Mouse (Mus musculus): ENCODE measurements at regions not wholly inside any gene's neighbourhood (a gene's known extent, or its start where the extent isn't known, plus 50 kb on each side); places are given as distances from the start of the nearest gene placed in this dataset.
"Not testable (repeated sequence)": the region's sequence is repeated elsewhere in the genome, so short reads cannot be mapped to it uniquely, and the experiment has no call there.

DNA sequence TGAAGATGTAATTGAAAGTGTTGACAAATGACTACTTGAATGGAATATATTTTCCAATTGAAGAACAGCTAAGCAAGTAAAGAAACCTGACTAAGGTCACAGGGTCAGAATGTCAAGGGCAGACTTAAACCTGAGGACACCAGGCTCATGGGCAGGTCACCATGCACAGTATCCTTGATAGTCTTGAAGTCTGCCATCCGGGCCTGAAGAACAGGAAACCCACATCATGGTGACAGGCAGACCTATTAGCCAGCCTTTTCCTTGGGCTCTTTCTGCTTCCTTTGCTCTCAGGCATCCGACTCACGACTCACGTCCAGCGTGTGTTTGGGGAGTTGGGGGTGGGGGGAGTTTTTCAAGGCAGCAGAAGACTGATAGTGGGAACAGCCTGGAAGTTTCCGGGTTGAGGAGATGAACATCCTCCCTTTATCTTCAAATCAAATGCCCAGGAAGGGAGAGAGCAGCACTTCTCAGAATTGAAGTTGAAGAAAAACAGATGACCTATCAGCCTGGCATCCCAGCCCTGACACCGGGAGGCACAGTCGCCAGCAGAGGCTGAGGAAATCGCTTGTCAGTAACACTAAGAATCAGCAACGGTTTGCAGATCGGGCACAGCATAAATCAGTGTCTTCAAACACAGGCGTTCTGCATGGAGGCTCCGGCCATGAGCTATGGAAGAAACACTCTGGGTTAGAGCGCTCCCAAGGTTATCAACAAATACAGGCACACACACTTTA lies 163.5 kb downstream of the Opa1 start:
- peak; percentile 71 for DNase-seq (ENCODE audit: inconsistent ontology term)

DNA sequence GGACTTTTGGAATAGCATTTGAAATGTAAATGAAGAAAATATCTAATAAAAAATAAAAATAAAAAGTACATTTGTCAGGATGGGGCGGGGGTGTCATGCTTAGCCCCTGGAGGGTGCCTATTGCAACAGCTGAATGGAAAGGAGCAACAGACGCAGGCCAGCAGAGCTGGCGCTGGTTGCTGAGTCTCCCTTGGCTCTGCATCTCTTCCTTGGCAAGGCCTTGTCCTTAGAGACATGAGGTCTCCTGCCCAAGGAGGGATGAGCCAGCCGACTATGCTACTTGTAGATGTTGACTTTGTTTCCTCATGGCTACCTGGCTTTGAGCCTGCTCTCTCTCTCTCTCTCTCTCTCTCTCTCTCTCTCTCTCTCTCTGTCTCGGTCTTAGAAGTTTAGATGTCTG lies 166.4 kb downstream of the Opa1 start:
- no peak for DNase-seq (ENCODE audit: inconsistent ontology term)

DNA sequence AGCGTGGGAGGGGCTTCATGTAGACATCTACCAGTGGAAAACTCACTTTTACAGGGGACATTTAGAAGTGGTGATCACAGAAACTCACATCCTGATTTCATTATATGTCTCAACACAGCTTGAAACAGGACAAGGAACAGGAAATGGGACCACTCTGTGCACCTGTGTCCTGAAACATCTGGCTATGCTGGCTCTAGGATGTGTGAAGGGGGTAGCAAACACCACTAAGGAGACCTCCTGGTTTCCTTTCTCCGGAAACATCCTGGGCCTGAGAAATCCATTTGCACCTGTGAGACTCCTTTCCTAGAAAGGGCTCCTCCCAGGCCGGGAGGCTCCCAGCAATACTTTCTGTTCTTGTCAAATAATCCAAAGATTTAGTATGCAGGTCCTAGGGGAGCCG lies 167.1 kb downstream of the Opa1 start:
- DNase-seq (ENCODE audit: inconsistent ontology term) = no peak

DNA sequence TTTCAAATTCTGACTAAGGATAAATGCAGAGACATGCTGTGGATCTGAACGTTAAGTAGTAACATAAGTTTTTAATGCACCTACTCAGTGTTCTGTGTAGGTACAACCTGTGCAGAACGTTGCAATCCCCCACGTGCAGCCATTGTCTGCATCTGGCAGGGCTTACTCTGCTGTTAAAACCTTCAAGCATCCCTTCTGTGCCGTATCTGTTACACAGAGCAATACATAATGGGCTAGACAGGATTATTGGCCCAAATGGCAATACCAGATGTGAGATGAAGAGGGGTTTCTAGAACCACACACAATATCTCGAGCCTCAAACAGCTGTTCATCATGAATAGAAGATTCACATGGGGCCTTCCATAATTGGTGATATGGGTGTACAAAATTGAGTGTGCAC lies 170.0 kb downstream of the Opa1 start:
- DNase-seq (ENCODE audit: inconsistent ontology term) = no peak

DNA sequence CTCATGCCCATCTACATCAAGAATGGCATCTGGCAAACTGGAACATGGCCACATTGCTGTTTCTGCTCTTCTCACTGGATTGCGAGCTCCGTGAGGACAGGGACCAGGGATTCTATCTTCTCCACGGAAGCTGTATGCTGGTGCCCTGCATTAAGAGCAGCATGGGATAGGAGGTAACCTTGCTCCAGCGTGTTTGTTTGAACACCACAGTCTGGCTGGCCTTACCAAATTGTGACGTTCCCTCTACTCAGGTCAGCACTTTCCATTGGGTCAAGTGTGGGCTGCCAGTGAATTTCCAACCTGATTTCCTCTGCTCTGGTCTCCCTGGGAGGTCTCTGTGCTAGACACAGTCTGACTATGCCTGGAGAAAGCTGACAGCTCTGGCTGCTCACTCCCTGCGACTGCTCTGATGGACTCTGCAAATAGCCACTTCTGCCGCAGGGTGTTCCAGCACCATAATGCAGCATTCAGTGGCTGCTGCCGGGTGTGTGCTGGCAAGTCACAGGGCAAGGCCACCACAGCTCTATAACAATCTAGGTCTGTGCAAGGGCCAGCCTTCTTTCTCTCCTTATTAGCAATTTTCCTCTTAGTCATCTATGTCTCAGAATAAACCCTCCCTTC lies 175.6 kb downstream of the Opa1 start:
- DNase-seq (ENCODE audit: inconsistent ontology term) = peak; percentile 64

DNA sequence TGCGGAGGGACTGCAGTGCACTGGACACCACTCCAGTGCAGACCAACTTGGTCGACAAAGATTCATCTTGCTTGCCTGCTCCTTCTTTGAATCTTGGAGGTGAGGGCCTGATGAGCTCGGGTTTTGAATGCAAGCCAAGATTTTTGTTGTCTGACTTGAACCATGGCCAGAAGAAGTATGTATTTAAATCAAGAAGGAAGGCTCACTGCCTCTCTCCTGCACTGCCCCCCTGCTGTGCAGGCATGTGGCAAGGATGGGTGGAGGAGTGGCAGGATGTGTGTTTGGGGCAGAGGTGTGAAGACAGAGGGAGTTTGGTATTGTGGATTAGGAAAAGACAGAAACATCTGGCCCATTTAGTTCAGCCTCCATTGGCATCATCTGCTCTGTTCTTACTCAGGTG lies 179.1 kb downstream of the Opa1 start:
- no peak for DNase-seq (ENCODE audit: inconsistent ontology term)

DNA sequence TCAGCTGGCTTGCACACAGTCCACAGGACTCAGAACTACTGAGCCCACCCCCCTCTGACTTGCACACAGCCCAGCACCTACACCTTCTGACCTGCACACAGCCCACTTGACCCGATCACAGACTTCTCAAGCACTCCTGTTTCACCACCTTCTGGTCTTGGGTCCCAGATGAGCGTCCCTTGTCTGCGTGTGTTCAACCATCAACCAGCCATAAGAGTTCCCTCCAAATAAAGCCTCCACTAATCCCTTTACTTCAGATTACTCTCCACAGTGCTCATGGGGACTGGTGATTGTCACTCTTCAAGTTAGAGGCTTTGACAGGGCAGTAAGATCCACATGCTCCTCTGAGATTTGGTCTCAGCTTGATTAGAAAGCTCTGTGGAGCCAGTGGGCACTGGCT lies 180.3 kb downstream of the Opa1 start:
- no peak for DNase-seq (ENCODE audit: inconsistent ontology term)

DNA sequence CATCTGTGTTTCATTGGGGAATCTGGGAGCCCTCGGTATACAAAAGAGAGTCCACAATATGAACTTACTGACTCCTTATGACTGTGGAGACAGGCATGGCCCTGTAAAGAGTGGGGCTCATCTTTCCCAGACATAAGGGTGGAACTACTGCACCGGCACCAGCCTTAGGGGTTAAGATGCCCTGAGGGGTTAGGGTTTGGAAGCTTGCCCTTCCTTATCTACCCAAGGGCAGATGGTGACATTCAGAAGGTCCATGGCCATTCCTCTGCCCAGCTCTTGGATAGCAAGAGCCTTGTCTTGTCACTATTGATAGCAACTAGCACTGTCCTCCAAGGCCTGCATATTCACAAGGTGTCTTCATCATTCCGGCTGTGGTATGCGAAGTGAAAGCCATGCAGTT lies 181.5 kb downstream of the Opa1 start:
- DNase-seq (ENCODE audit: inconsistent ontology term) = no peak

DNA sequence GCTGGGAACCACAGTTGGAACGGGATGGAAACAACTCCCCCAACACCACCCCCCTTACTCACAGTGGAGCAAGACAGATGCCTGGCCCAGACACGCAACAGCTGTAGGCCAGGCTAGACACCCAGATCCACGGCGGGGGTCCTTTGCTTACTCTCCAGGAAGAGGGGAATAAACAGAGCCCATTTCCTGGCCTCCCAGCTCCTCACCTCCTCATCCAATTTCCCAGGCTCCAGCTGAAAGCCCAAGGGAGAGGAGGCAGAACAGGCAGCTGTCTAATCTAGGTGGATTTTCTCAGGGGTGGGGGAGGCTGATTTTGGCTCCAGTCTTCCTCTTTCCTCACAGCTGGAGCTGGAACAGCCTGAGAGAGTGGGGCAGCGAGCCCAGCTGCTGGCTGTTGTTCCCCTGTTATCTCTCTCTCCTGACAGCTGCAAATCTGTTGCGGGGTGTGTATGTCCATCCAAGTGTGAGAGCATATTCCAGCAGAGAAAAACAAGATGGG lies 182.7 kb downstream of the Opa1 start:
- no peak for DNase-seq (ENCODE audit: inconsistent ontology term)

DNA sequence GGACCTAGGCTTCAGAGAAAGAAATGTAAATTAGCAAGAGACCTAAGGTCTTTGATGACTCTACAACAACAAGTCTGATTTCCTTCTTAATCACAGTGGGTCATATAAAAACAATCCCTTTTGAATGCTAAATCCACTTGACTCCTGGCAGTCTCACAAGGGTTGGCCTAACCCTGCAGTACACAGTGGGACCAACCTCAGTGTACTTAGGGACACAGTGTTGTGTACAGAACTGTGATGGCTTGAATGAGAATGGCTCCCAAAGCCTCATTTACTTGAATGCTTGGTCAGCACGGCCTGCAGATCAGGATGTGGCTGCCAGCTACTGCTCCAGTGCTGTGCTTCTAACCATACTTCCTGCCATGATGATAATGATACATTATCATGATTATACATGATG lies 185.2 kb downstream of the Opa1 start:
- no peak for DNase-seq (ENCODE audit: inconsistent ontology term)

DNA sequence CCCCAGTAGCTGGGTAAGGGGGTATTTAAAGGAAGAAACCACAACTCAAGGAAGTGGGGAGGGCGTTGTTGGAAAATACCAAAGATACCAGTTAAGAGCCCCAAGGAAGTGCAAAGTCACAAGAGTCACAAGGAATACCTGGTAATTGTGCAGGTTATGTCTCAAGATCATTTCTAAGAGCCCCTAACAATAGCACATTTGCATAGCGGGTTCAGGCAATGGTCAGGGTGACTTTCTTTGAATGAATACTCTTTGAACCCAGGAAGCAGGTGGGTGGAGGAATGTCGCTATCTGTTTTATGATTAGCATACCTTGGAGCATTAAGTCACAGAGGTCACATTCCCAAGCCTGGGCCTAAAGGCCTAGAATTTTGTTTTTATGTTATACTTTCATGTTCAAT lies 186.7 kb downstream of the Opa1 start:
- not testable (repeated sequence) for DNase-seq (ENCODE audit: inconsistent ontology term)

DNA sequence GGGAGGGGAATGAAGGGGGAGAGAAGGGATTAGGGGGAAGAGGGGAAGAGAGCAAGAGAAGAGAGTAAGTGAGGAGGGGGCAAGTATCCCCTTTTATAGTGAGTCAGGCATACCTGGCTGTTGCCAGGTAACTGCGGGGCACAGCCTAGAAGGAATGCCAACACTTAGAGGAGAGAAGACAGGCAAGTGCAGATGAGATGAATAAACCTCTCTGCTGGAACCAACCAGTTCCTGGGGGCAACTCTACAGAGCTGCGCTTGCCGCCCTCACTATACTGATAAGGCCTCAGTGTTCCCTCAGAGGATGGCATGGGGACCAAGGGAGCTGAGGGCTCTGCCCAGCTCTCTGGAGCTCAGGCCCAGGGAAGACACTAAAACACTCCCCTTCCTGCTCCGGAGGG lies 192.2 kb downstream of the Opa1 start:
- no peak for DNase-seq (ENCODE audit: inconsistent ontology term)

DNA sequence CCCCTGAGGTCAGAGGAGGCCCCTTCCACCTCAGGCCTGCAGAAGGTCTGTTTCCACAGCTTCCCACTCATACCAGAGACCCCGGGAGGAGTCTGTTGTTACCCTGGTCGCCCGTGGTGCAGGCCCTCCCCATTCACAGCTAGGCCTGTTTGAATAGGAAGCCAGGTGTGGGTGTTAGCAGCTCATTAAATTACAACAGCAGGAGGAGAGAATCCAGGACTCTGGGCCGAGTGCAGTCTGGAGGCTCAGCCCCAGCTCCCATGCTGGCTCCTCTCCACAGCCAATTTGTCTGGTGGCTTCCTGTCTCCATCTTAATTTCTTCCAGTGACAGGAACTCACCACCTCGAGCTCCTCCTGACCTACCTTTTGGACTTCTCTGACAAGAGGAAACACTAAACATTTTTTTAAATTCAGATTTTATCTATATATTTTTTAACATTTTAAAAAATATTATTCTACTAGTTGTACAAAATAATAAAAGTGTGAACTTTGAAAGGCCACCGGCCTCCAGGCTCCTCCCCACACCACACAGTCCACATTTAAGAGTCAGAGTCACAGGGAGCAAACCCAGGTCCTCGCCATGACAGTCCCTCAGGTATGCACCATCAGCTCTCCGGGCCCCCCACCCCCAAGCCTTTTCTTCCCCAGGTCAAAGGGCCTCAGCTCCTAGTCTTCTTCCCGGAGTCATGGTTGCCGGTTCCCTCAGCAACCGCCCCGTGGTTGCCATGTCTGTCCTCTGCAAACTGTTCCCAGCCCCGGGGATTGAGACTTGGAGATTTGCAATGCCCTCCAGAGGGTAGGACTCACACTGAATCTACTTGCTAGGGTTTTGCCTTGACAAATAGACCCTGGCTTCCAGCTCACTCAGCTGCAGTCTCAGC lies 192.8 kb downstream of the Opa1 start:
- DNase-seq (ENCODE audit: inconsistent ontology term) = no peak

DNA sequence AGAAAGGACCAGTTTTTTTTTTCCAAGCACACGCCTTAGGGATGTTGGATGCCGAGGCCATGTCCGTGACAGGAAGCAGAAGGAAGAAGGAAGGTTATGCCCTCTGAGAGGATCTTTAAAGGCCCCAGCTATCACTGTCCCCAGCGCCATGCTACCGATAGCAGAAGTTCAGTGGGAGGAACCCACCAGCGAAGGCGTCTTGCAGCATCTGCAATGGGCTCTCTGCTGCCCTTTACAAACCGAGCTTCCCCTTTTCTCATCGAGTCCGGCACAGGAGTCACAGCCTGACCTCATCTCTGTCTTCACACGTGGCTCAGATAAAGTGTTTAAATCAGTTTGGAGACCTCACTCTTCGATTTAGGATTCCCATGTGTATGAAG lies 193.5 kb downstream of the Opa1 start:
- DNase-seq (ENCODE audit: inconsistent ontology term) = no peak

DNA sequence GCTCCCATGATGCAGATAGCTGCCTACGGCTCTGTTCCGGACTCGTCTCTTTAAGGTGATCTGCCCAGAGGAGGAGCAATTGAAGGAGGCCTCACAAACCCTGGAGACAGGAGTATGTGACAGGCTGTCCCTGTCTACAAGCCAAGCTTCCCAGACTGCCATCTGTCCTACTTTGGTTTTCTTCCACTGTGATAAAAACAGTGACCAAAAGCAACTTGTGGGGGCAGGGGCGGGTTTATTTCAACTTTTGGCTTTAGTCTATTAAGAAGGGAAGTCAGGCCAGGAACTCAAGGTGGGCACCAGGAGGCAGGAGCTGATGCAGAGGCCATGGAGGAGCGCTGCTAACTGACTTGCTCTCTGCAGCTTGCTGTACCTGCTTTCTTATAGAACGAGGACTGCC lies 193.9 kb downstream of the Opa1 start:
- no peak for DNase-seq (ENCODE audit: inconsistent ontology term)

DNA sequence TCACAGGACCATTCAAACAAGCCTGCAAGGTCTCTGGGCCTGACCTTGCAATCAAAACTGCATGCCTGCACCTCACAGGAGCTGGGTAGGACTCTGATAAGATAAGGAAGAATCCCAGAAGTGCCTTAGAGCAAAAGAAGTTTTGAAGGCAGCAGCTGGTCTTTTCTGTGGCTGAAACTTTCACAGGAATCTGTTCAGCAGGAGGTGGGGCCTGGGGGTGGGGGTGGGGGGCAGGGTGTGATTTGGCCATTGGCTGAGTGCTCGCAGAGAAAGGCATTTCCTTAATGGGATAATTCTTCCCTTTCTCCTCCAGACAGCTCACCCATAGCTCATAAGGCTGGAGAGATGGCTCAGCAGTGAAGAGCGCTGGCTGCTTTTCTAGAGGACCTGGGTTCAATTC lies 195.8 kb downstream of the Opa1 start:
- DNase-seq (ENCODE audit: inconsistent ontology term) = no peak

DNA sequence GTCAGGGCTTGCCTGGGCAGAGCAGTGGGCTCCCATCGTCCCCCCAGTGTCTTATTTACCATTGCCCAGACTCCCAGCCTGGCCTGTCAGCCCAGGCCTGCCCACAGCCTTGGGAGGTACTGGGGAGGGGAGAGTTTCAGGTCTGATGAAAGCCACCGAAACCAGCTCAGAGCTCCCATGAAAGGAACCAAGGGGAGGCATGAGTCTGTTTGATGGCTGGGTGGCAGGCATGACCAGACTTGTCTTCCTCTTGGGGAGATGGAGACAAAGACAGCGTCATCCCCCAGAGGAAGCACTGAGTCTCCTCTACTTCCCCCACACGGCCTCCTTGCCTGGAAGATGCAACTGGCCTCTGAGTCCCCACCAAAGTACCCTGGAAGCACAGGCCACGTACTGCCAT lies 196.7 kb downstream of the Opa1 start:
- DNase-seq (ENCODE audit: inconsistent ontology term) = no peak

DNA sequence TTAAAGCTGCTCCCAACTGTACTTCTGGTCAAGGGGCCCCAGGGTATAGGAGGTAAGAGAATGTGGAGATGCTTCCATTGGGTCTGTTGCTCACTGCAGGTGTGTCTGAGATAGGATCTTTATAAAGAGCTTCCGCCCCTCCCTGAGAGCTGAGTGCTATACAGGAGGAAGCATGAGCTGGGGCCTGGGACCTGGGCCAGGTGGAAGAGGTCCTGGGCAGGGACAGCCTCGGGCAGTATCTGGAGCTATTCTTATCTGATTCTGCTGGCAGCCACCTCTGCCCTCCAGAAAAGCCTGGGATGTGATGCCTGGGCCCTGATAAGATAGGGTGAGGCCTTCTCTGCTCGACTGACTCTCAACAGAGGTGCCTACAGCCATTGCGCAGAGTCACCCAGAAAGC lies 203.3 kb downstream of the Opa1 start:
- DNase-seq (ENCODE audit: inconsistent ontology term) = no peak

DNA sequence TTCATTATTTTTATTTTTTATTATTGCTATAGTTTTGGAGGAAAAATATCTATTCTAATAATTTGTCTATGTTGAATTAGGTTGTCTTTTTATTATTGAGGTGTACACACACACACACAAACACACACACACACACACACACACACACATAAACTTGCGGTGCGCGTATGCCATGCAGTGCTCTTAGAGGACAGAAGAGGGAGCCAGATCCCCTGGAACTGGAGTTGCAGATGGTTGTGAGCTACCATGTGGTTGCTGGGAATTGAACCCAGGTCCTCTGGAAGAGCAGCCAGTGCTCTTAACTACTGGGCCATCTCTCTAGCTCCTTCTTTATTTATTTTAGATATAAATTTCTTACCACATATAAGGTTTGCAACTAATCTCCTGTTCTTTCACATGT lies 206.0 kb downstream of the Opa1 start:
- DNase-seq (ENCODE audit: inconsistent ontology term) = no peak

DNA sequence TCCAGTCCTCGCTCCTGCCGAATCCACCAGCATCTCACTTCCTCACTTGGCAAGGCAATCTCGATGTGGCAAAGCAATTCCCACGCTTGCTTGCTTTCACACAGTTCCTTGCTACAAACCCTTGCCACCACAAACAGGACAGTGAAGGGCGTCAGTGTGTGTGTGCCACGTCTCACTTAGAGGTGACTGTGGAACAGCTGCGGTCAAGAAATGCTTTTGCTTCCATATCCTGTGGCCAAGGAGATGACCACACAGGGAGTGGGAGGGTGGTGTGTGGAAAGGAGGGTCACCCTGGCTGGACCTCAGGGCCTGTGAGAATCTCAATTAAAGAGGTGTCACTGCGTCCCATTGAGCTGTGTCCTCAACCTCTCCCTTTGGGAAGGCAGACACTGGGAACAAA lies 207.4 kb downstream of the Opa1 start:
- DNase-seq (ENCODE audit: inconsistent ontology term) = no peak

DNA sequence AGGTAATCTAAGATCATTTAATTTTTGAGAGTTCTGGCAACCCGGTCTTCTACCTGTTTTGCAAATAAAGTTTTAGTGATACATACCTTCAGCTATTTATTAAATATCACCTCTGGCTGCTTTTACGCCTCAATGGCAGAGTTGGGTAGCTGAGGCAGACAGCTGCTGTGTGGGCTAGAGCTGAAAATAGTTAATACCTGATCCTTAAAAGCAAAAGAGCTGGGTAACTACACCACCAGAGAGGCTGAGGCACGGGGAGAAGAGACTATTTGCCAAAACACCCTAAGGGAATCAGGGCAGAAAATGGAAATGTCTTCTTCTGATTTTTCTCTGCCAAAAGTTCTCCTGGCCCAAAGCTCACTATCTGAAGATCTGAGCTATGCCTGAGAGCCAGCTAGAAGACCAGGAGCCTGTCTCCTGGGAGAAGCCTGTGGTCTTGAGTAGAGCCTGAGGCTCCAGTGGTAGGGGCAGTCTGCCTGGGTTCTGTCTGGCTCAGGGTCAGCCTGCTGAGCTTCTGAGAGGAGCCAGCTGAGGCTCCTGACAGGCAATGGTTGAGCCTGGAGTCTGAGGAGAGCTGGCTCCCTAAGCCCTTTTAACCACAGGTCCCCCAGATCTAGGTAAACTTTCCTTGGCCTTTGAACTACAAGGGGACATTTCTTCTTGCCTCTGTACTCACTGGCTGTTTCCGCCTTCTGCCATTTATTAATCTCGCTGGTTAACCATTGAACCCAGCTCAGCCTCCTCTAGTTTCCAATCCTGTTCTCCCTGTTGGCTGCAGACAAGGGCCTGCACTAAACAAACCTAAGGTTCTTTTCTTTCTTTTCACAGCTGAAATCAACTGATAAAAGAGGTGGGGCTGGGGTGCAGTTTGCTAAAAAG lies 208.7 kb downstream of the Opa1 start:
- DNase-seq (ENCODE audit: inconsistent ontology term) = no peak

DNA sequence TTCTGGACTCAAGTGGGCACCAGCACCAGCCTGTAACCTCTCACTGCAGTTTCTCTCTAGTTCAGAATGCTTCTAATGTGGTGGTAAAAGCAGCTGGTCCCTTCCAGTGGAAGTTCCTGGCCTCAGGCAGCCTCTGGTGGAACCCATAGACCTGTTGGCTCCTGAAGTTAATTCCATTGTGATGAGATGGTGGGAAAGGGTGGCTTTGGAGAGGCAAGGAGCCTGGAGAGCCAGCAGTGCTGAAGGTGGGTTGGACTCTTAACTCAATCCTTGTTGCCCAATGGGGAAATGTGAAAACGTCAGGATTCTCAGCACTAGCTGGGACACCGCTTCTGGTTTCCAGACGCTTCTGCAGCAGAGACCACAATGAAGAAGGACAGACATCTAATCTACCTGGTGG lies 210.9 kb downstream of the Opa1 start:
- no peak for DNase-seq (ENCODE audit: inconsistent ontology term)

Data from Muller cell, postnatal 12 days (primary cell).